29 mouse cellular contexts compared by ENCODE assay signal in genomic region chr13:31503191-31503590, GRCm38 (mm10). TPM values are rescaled to one million over a fixed set of nuclear protein-coding genes. Genes with fewer than 3 reads are reported as not detected.
DNase-seq lines count a peak whose midpoint lies in the region.
"Had no signal": no experiment of that assay in that cellular context is flagged by ENCODE, and none has a peak within 500 bp of the region (broad histone marks: within the 10 kb centered on the region; RNA-seq: fewer than 3 reads in every experiment).

No protein-coding gene starts in this region.

- no peak overlapping the region for H3K4me3 ChIP-seq in embryonic facial prominence, embryonic 10.5 days
- H3K4me3 ChIP-seq: embryonic facial prominence, embryonic 12.5 days; forebrain, embryonic 13.5 days; hindbrain, embryonic 12.5 days had no signal

- intact Hi-C loops in gastrocnemius, postnatal 14 days (cut with DNase I; ENCODE audit: low total_unique reads), result no loop called here

- 93% methylated on average over 10 of the region's 10 CpGs for WGBS in embryonic facial prominence, embryonic 10.5 days

- DNase-seq in thymus, postnatal 0 days (ENCODE audit: low spot score), result peak; percentile 73
- no peak for DNase-seq in thymus, postnatal 10 days (ENCODE audit: low spot score in 2 of 2)
- DNase-seq in CD8-positive naive resting alpha-beta T cell, adult 2 months (ENCODE audit: low read depth in 2 of 2, low spot score in 2 of 2), result peak; percentile 29 to 42
- peak; percentile 29 for DNase-seq in induced T-regulatory cell, adult 2 months (ENCODE audit: low read depth)
- peak; percentile 3 to 12 for DNase-seq in thymus, postnatal 36 days
- DNase-seq in gastrocnemius, postnatal 14 days, result no peak
- DNase-seq in adrenal gland, postnatal 4 days (ENCODE audit: low spot score in 2 of 2), result no peak
- no peak for DNase-seq in embryonic facial prominence, embryonic 10.5 days (ENCODE audit: low spot score)
- DNase-seq: adrenal gland, adult 8-10 months; adrenal gland, postnatal 36 days; cerebellum, adult 18-20 months; cerebellum, postnatal 10 days; embryo, embryonic 11 days; forebrain, postnatal 0 days; gastrocnemius, postnatal 25 days; heart, postnatal 10 days; heart, postnatal 4 days; kidney, adult 2 months had no signal

- H3K36me3 ChIP-seq in embryonic facial prominence, embryonic 10.5 days (replicated peaks), result no peaks in the 10 kb centered on the region
- H3K36me3 ChIP-seq: embryonic facial prominence, embryonic 12.5 days; hindbrain, embryonic 12.5 days had no signal

- no peaks in the 10 kb centered on the region for H3K27me3 ChIP-seq in embryonic facial prominence, embryonic 10.5 days (replicated peaks; ENCODE audit: low read depth, poor library complexity, severe bottlenecking)
- H3K27me3 ChIP-seq: embryonic facial prominence, embryonic 12.5 days; forebrain, embryonic 13.5 days; hindbrain, embryonic 12.5 days; Patski had no signal

- H3K27ac ChIP-seq in embryonic facial prominence, embryonic 10.5 days (replicated peaks), result no peak overlapping the region
- H3K27ac ChIP-seq: embryonic facial prominence, embryonic 12.5 days; forebrain, embryonic 13.5 days; hindbrain, embryonic 12.5 days had no signal

- H3K4me1 ChIP-seq in embryonic facial prominence, embryonic 10.5 days, result no peaks in the 10 kb centered on the region
- H3K4me1 ChIP-seq: embryonic facial prominence, embryonic 12.5 days; forebrain, embryonic 13.5 days; hindbrain, embryonic 12.5 days had no signal

- no peaks in the 10 kb centered on the region for H3K9me3 ChIP-seq in embryonic facial prominence, embryonic 10.5 days
- H3K9me3 ChIP-seq: embryonic facial prominence, embryonic 12.5 days; forebrain, embryonic 13.5 days; hindbrain, embryonic 12.5 days had no signal

RNA-seq across cellular contexts. Expression of gene Foxq1, which starts 52.7 kb away (rescaled TPM):
- 0.15 and 0.21 TPM in 2 replicates for polyA plus RNA-seq in thymus, postnatal 0 days (2015; fragmentation: Nextera tagmentation; extraction: Ambion mirVana)
- total RNA-seq in gastrocnemius, postnatal 14 days (2021), result not detected
- total RNA-seq in adrenal gland, postnatal 4 days (2021), result 1 to 10 TPM in 1 of 2 experiments, under 1 TPM in 1; 0.76 to 1.6 TPM
- 0.52 and 0.70 TPM in 2 replicates for polyA plus RNA-seq in embryonic facial prominence, embryonic 10.5 days (2016; fragmentation: Nextera tagmentation; extraction: Ambion mirVana)
- total RNA-seq: common myeloid progenitor, adult 5-6 weeks; gastrocnemius, postnatal 25 days; granulocyte monocyte progenitor cell, adult 5-6 weeks had no signal

RNA-seq across cellular contexts. Expression of gene A530084C06Rik, which starts 55.9 kb away (rescaled TPM):
- not detected in 2 replicates for polyA plus RNA-seq in thymus, postnatal 0 days (2015; fragmentation: Nextera tagmentation; extraction: Ambion mirVana)
- total RNA-seq in gastrocnemius, postnatal 14 days (2021), result not detected
- total RNA-seq in adrenal gland, postnatal 4 days (2021), result under 1 TPM; 0.11 to 0.28 TPM
- polyA plus RNA-seq in embryonic facial prominence, embryonic 10.5 days (2016; fragmentation: Nextera tagmentation; extraction: Ambion mirVana), result not detected in 2 replicates
- total RNA-seq: adrenal gland, adult 8-10 months; adrenal gland, postnatal 36 days; common myeloid progenitor, adult 5-6 weeks; gastrocnemius, adult 18-20 months; gastrocnemius, postnatal 25 days; granulocyte monocyte progenitor cell, adult 5-6 weeks; heart, postnatal 4 days had no signal
- polyA plus RNA-seq: C2C12; embryonic facial prominence, embryonic 12.5 days; forebrain, embryonic 13.5 days; forebrain, postnatal 0 days; heart, embryonic 14.5 days; hindbrain, embryonic 12.5 days; hindbrain, embryonic 16.5 days; intestine, embryonic 16.5 days; Patski had no signal

Comparison
In these comparisons a context has a peak if more than half of its experiments do, and no peak if none do; other contexts are left out.
1. DNase-seq: peak in thymus, postnatal 0 days (single experiment), CD8-positive naive resting alpha-beta T cell, adult 2 months (2 of 2), induced T-regulatory cell, adult 2 months (single experiment) and thymus, postnatal 36 days (2 of 2); none in thymus, postnatal 10 days (0 of 2), gastrocnemius, postnatal 14 days (single experiment), adrenal gland, postnatal 4 days (0 of 2) and embryonic facial prominence, embryonic 10.5 days (single experiment).